In genomic region chr2:69300568-69300967, GRCm38 (mm10) we compare ENCODE assay signal across 5 mouse cellular contexts. TPM values are rescaled to one million over a fixed set of nuclear protein-coding genes. Genes with fewer than 3 reads are reported as not detected.
DNase-seq lines count a peak whose midpoint lies in the region.
"Not testable (repeated sequence)": the region's sequence is repeated elsewhere in the genome, so short reads cannot be mapped to it uniquely, and the experiment has no call there.
"Had no signal": no experiment of that assay in that cellular context is flagged by ENCODE, and none has a peak within 500 bp of the region (broad histone marks: within the 10 kb centered on the region; RNA-seq: fewer than 3 reads in every experiment).

No protein-coding gene starts in this region.

- in situ Hi-C loops in ES-E14 (cut with MboI; ENCODE audit: low sequenced_read_pairs in 2 of 2, unreplicated experiment in 2 of 2), result not testable (repeated sequence)

- not testable (repeated sequence) for H3K4me3 ChIP-seq in ES-E14 (ENCODE audit: insufficient read depth in 1 of 2, low read depth in 1 of 2, low read length in 2 of 2, poor library complexity in 1 of 2, severe bottlenecking in 1 of 2)

- H3K27ac ChIP-seq in ES-E14 (ENCODE audit: insufficient read depth, low read depth, low read length, poor library complexity, severe bottlenecking), result peak overlapping the region; percentile 50; the same call in 1 of the 2 replicates

- H3K9ac ChIP-seq in ES-E14 (ENCODE audit: insufficient read depth, low read depth, low read length, poor library complexity, severe bottlenecking), result not testable (repeated sequence)

- not testable (repeated sequence) for H3K4me1 ChIP-seq in ES-E14 (ENCODE audit: control insufficient read depth in 2 of 2, insufficient read depth in 2 of 2, low read length in 2 of 2, poor library complexity in 1 of 2)

- not testable (repeated sequence) for H3K36me3 ChIP-seq in ES-E14 (ENCODE audit: control insufficient read depth, insufficient read depth, low read length, poor library complexity, severe bottlenecking)

- H3K9me3 ChIP-seq in ES-E14 (ENCODE audit: control insufficient read depth, insufficient read depth, low read depth, low read length), result not testable (repeated sequence)

- DNase-seq in ES-E14 (ENCODE audit: low read depth, low spot score), result not testable (repeated sequence)
- peak; percentile 71 for DNase-seq in R1 (ENCODE audit: low read depth, low spot score)
- peak; percentile 60 for DNase-seq in ZHBTc4 (ENCODE audit: low read depth, low spot score)

RNA-seq across cellular contexts. Expression of gene Abcb11, which starts 41.8 kb away (rescaled TPM):
- 0.37 and 1.1 TPM in 2 replicates for total RNA-seq in ES-E14 (2012; rRNA removed)
- total RNA-seq: adrenal gland, adult 18-20 months; MEL had no signal
